Mouse (Mus musculus): Measurements from ENCODE around the gene Aspg. TPM values are rescaled to one million over a fixed set of nuclear protein-coding genes. Genes with fewer than 3 reads are reported as not detected.

Gene Aspg
- polyA plus RNA-seq, 1 experiment from 2014 or later, result 0.20 TPM

- WGBS, result 47% methylated on average over 4 of the region's 4 CpGs
- Histone ChIP-seq H3K4me1 (no peaks in the 10 kb centered on the region), H3K27me3 (no peaks in the 10 kb centered on the region), H3K9me3 (no peaks in the 10 kb centered on the region), H3K9ac (replicated peaks) (no peak overlapping the region), H3K36me3 (no peaks in the 10 kb centered on the region), H3K27ac (replicated peaks) (no peak overlapping the region), H3K4me3 (no peak overlapping the region), H3K4me2 (replicated peaks) (no peak overlapping the region)
- no peak for ATAC-seq (replicated peaks)
Observed at GRCm38 (mm10) chr12:112100106-112100505, 6.4 kb upstream of the Aspg start.

DNA sequence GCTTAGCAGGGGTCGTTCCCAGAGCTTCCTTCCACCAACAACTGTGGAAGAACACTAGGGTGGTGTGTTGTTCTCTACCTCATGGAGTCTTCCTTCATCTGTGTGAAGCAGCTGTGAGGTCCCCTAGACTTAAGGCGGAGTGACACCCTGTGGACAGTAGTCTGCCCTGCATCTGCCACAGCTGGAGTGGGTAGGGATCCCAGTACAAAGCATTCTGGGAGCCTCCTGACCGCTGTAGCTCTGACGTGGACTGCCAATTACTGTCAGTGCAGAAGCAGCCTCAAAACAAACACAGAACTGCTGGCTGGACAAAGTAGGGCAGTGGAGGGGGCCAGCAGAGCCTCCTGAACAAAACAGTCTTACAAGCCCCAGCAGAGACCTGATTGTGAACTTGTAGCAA is 5.4 kb upstream of the Aspg start:
- H3K36me3 ChIP-seq, result no peaks in the 10 kb centered on the region
- no peak overlapping the region for H3K4me2 ChIP-seq (replicated peaks)
- ATAC-seq (replicated peaks), result no peak
- no peaks in the 10 kb centered on the region for H3K9me3 ChIP-seq
- H3K9ac ChIP-seq (replicated peaks), result no peak overlapping the region
- no peak overlapping the region for H3K27ac ChIP-seq (replicated peaks)
- WGBS, result 57% methylated on average over 4 of the region's 4 CpGs
- H3K4me1 ChIP-seq, result no peaks in the 10 kb centered on the region
- no peak overlapping the region for H3K4me3 ChIP-seq
- H3K27me3 ChIP-seq, result no peaks in the 10 kb centered on the region

GRCm38 (mm10) chr12:112103179-112103578 is 3.3 kb upstream of the Aspg start:
- H3K4me3 ChIP-seq, result no peak overlapping the region
- H3K27me3 ChIP-seq, result no peaks in the 10 kb centered on the region
- ATAC-seq (replicated peaks), result no peak
- H3K9ac ChIP-seq (replicated peaks), result no peak overlapping the region
- no peak overlapping the region for H3K4me2 ChIP-seq (replicated peaks)
- H3K4me1 ChIP-seq, result peaks cover 4% of the 10 kb centered on the region; the same call in 1 of the 2 replicates
- 87% methylated on average over 5 of the region's 5 CpGs for WGBS
- H3K36me3 ChIP-seq, result no peaks in the 10 kb centered on the region
- H3K27ac ChIP-seq (replicated peaks), result no peak overlapping the region
- H3K9me3 ChIP-seq, result no peaks in the 10 kb centered on the region

GRCm38 (mm10) chr12:112104890-112105289 is 1.6 kb upstream of the Aspg start:
- Histone ChIP-seq H3K9me3 (no peaks in the 10 kb centered on the region), H3K36me3 (no peaks in the 10 kb centered on the region), H3K9ac (replicated peaks) (no peak overlapping the region), H3K4me1 (peaks cover 4% of the 10 kb centered on the region; the same call in 1 of the 2 replicates), H3K4me2 (replicated peaks) (no peak overlapping the region), H3K27ac (replicated peaks) (no peak overlapping the region), H3K27me3 (no peaks in the 10 kb centered on the region), H3K4me3 (no peak overlapping the region)
- 90% methylated on average over 11 of the region's 11 CpGs for WGBS
- no peak for ATAC-seq (replicated peaks)

- Histone ChIP-seq H3K9me3 (no peaks in the 10 kb centered on the region), H3K4me3 (no peak overlapping the region), H3K4me2 (replicated peaks) (no peak overlapping the region), H3K36me3 (no peaks in the 10 kb centered on the region), H3K27me3 (no peaks in the 10 kb centered on the region), H3K9ac (replicated peaks) (no peak overlapping the region), H3K27ac (replicated peaks) (no peak overlapping the region), H3K4me1 (peaks cover 4% of the 10 kb centered on the region; the same call in 1 of the 2 replicates)
- no peak for ATAC-seq (replicated peaks)
- 89% methylated on average over 8 of the region's 8 CpGs for WGBS
Observed at GRCm38 (mm10) chr12:112107685-112108084, 1.2 kb downstream of the Aspg start.

DNA sequence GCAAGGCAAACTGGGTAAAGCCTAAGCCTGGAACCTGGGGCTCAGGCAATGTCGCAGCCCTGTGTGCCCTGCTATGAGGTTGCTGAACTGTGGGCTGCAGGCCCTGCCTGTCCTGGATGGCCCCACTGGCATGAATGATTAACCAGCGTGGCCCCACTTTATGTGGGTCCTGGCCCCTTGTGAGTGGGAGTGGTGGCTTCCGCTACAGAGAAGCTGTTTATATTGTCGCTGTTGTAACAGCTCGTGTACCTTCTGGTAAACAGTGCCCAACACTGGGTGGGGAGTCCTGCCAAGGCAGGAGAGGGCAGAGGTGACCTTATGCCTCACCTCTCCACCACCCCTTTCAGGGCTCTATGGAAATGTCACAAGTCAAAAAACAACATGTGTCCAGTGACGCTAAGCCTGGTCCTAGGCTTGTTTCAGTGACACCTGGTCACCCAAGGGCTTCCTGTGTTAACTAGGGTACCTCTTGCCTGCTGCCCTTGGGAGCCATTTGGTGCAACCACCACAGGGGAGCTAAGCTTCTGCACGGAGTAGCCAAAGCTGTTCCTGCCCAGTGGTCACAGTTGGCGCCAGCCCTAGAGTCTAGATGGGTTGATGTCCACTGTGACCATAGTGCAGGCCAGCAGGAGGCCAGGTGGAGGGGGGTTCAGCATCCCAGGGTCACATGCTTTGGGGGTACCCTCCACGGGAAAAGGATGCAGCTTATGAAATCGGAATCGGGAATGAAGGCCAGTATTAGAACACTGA is 2.4 kb downstream of the Aspg start:
- H3K36me3 ChIP-seq, result no peaks in the 10 kb centered on the region
- ATAC-seq (replicated peaks), result no peak
- 91% methylated on average over 11 of the region's 11 CpGs for WGBS
- H3K4me2 ChIP-seq (replicated peaks), result no peak overlapping the region
- H3K27ac ChIP-seq (replicated peaks), result no peak overlapping the region
- no peak overlapping the region for H3K4me3 ChIP-seq
- no peaks in the 10 kb centered on the region for H3K9me3 ChIP-seq
- no peak overlapping the region for H3K9ac ChIP-seq (replicated peaks)
- H3K27me3 ChIP-seq, result no peaks in the 10 kb centered on the region
- H3K4me1 ChIP-seq, result peaks cover 4% of the 10 kb centered on the region; the same call in 1 of the 2 replicates

- ATAC-seq (replicated peaks), result no peak
- Histone ChIP-seq H3K9me3 (no peaks in the 10 kb centered on the region), H3K4me2 (replicated peaks) (no peak overlapping the region)
Observed at GRCm38 (mm10) chr12:112109701-112110100, 3.2 kb downstream of the Aspg start.

GRCm38 (mm10) chr12:112111323-112111722 is 4.8 kb downstream of the Aspg start:
- H3K4me3 ChIP-seq, result no peak overlapping the region
- H3K27ac ChIP-seq (replicated peaks), result no peak overlapping the region
- 90% methylated on average over 5 of the region's 5 CpGs for WGBS
- H3K9ac ChIP-seq (replicated peaks), result no peak overlapping the region
- peaks cover 4% of the 10 kb centered on the region; the same call in 1 of the 2 replicates for H3K4me1 ChIP-seq
- no peak for ATAC-seq (replicated peaks)
- H3K36me3 ChIP-seq, result no peaks in the 10 kb centered on the region
- H3K4me2 ChIP-seq (replicated peaks), result no peak overlapping the region
- no peaks in the 10 kb centered on the region for H3K9me3 ChIP-seq
- no peaks in the 10 kb centered on the region for H3K27me3 ChIP-seq

More at GRCm38 (mm10) chr12:112109701-112110100, 3.2 kb downstream of the Aspg start:
- Histone ChIP-seq H3K27me3 (no peaks in the 10 kb centered on the region), H3K4me3 (no peak overlapping the region), H3K4me1 (peaks cover 4% of the 10 kb centered on the region; the same call in 1 of the 2 replicates), H3K36me3 (no peaks in the 10 kb centered on the region), H3K9ac (replicated peaks) (no peak overlapping the region), H3K27ac (replicated peaks) (no peak overlapping the region)
- 84% methylated on average over 9 of the region's 9 CpGs for WGBS

DNA sequence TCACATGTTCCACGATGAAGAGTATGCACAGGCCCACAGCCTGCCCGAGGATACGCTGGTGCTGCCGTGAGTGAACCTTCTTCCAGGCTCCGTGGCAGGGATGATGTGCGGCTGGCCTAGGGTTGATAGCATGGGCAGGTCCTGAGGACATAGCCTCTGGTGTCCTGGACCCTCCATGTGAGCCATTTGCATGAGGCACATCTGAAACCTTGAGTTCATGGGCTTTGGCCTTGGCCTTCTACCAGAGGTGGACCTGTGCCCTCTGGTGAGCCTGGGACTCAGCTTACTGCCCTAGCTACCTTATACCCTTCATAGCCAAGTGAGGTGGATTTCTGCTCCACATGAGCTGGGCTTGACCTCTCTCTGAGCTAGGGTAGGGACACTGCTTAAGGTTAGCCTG is 5.8 kb downstream of the Aspg start:
- H3K4me2 ChIP-seq (replicated peaks), result no peak overlapping the region
- ATAC-seq (replicated peaks), result no peak
- H3K27me3 ChIP-seq, result no peaks in the 10 kb centered on the region
- H3K4me1 ChIP-seq, result no peaks in the 10 kb centered on the region
- H3K4me3 ChIP-seq, result no peak overlapping the region
- no peaks in the 10 kb centered on the region for H3K9me3 ChIP-seq
- H3K27ac ChIP-seq (replicated peaks), result no peak overlapping the region
- WGBS, result 92% methylated on average over 6 of the region's 6 CpGs
- H3K36me3 ChIP-seq, result no peaks in the 10 kb centered on the region
- H3K9ac ChIP-seq (replicated peaks), result no peak overlapping the region

DNA sequence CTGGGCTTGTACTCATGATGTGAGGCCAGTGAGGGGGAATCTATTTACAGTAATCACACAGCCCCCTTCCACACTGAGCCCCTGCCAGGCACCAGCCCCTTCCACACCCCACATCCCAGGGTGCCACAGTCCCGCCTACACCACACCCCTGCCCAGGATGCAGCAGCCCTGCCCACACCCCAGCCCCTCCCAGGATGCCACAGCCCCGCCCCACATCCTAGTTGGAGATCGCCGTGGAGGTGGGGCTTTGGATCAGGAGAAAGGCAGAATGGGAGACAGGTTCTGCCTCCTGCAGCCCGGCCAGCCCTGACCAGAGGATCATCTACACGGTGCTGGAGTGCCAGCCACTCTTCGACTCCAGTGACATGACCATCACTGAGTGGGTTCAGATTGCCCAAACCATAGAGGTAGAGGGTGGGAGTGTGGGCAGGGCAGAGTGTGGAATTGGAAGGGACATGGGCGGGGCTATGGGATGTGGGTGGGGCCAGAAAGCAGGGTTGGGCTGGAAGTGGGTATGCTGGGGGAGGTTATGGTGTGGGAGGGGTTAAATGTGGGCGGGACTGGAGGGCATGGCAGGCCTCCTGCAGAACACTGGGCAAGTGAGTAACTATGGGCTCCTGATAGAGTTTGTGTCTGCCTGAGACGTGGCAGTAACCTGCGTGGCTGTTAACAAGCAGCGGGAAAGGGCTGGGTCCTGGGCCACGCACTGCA is 6.4 kb downstream of the Aspg start:
- no peaks in the 10 kb centered on the region for H3K4me1 ChIP-seq
- no peaks in the 10 kb centered on the region for H3K36me3 ChIP-seq
- H3K4me2 ChIP-seq (replicated peaks), result no peak overlapping the region
- H3K9me3 ChIP-seq, result no peaks in the 10 kb centered on the region
- ATAC-seq (replicated peaks), result 0 out of 2 replicates have a peak, but pooled peaks have one; percentile 35
- 16% methylated on average over 13 of the region's 13 CpGs for WGBS
- no peak overlapping the region for H3K9ac ChIP-seq (replicated peaks)
- H3K4me3 ChIP-seq, result no peak overlapping the region
- H3K27me3 ChIP-seq, result no peaks in the 10 kb centered on the region
- no peak overlapping the region for H3K27ac ChIP-seq (replicated peaks)

DNA sequence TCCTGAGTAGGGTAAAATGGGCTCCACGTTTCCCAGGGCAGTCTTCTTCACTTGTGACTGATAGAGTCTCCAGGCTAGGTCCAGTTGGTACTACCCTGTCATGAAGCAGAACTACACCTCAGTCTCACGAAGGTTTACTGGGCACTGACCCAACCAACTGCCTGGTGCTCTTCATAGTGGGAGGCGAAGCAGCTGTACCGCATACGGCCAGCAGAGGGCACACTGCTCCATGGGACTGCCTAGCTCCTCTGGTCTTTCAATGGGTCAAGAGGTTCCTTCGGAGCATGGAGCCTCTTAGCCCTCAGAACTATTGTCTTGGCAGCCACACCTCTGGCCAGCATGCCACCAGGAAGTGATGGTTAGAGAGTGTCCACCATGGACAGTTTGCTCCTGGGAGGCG is 7.2 kb downstream of the Aspg start:
- WGBS, result 11% methylated on average over 7 of the region's 7 CpGs
- Histone ChIP-seq H3K4me2 (replicated peaks) (no peak overlapping the region), H3K9me3 (no peaks in the 10 kb centered on the region), H3K27ac (replicated peaks) (no peak overlapping the region), H3K27me3 (no peaks in the 10 kb centered on the region), H3K9ac (replicated peaks) (no peak overlapping the region), H3K36me3 (no peaks in the 10 kb centered on the region), H3K4me1 (no peaks in the 10 kb centered on the region), H3K4me3 (no peak overlapping the region)
- ATAC-seq (replicated peaks), result peak; percentile 70

- H3K36me3 ChIP-seq, result no peaks in the 10 kb centered on the region
- H3K27me3 ChIP-seq, result no peaks in the 10 kb centered on the region
- 74% methylated on average over 5 of the region's 5 CpGs for WGBS
- H3K9ac ChIP-seq (replicated peaks), result no peak overlapping the region
- H3K4me2 ChIP-seq (replicated peaks), result no peak overlapping the region
- H3K4me1 ChIP-seq, result no peaks in the 10 kb centered on the region
- H3K9me3 ChIP-seq, result no peaks in the 10 kb centered on the region
- H3K27ac ChIP-seq (replicated peaks), result no peak overlapping the region
- ATAC-seq (replicated peaks), result no peak
- H3K4me3 ChIP-seq, result no peak overlapping the region
Observed at GRCm38 (mm10) chr12:112117006-112117405, 10.5 kb downstream of the Aspg start.

All from forebrain, embryonic 15.5 days (tissue).